Mouse (Mus musculus): Measurements from ENCODE around the gene Pir. TPM values are rescaled to one million over a fixed set of nuclear protein-coding genes. Genes with fewer than 3 reads are reported as not detected.
A peak's percentile ranks its signal among the peaks of the same experiment; 100 is the strongest.

Pir gene
- polyA plus RNA-seq, 1 experiment from 2014 or later = 5.9 TPM

DNA sequence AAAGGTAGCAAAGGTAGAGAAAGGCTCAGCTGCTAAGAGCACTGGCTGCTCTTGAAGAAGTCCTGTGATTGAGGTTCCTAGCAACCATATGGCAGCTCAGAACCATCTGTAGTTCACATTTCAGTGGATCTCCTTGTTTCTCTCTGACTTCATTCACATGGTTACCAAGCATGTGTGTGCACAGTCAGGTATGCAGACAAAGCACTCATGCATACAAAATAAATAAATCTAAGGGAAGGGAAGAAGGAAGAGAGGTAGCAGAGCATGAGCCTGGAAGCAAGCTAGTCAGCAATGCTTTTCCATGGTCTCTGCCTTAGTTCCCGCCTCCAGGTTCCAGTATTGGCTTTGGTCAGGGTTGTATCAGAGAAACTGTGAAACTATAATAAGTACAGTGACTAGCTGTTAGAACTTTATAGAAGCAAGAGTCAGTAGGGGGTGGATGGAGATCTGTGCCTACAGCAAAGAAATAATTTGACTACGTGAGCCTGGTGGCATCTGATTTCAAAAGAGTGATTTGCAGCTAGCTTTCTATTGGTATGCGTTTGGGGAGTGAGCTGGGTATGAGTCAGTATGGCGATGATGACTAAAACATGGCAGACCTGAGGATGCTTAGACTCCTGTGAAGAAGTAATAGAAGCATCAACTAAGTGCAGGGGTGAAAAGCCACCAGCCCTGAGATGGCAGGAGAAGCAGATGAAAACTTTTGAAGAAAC lies 96.1 kb downstream of the Pir start:
- WGBS = 75% methylated on average over 4 of the region's 4 CpGs
- Histone ChIP-seq H3K9ac (ENCODE audit: low read length) (no peak overlapping the region), H3K9me3 (replicated peaks; ENCODE audit: control insufficient read depth, low read length) (no peaks in the 10 kb centered on the region), H3K36me3 (ENCODE audit: control insufficient read depth, insufficient read depth) (no peaks in the 10 kb centered on the region), H3K4me3 (ENCODE audit: low read length) (no peak overlapping the region), H3K4me2 (ENCODE audit: low read depth, low read length) (no peak overlapping the region), H3K27ac (ENCODE audit: low read length) (no peak overlapping the region), H3K27me3 (ENCODE audit: control insufficient read depth, insufficient read depth, low read length) (no peaks in the 10 kb centered on the region), H3K4me1 (ENCODE audit: control insufficient read depth, insufficient read depth, low read length) (no peaks in the 10 kb centered on the region)
- ATAC-seq (replicated peaks; ENCODE audit: extremely low read depth, insufficient read depth, low FRiP score) = no peak

DNA sequence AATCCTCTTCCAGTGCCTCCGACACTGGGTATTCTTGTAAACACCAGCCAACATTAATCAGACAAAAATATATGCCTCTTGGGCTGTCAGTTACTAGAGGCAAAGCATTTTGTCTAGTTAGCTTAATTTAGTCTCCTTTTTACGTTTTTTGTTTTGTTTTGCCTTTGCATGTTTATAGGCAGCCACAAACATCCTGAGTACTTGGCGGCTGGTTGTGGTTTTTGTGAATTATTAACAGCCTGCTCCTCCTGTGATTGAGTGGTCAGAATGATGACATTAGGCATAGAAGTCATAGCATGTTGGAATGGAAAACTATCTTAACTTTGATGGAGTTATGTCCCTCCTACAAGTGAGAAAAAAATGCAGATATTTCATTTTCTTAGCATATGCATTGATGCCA lies 101.4 kb downstream of the Pir start:
- no peaks in the 10 kb centered on the region; the same call in 1 of the 2 replicates for H3K4me1 ChIP-seq (ENCODE audit: control insufficient read depth, insufficient read depth, low read length)
- 77% methylated on average over 3 of the region's 3 CpGs for WGBS
- H3K4me2 ChIP-seq (ENCODE audit: low read depth, low read length) = no peak overlapping the region
- no peaks in the 10 kb centered on the region for H3K9me3 ChIP-seq (replicated peaks; ENCODE audit: control insufficient read depth, low read length)
- H3K9ac ChIP-seq (ENCODE audit: low read length) = no peak overlapping the region
- no peak overlapping the region for H3K27ac ChIP-seq (ENCODE audit: low read length)
- H3K27me3 ChIP-seq (ENCODE audit: control insufficient read depth, insufficient read depth, low read length) = no peaks in the 10 kb centered on the region
- H3K4me3 ChIP-seq (ENCODE audit: low read length) = no peak overlapping the region
- no peak for ATAC-seq (replicated peaks; ENCODE audit: extremely low read depth, insufficient read depth, low FRiP score)
- no peaks in the 10 kb centered on the region for H3K36me3 ChIP-seq (ENCODE audit: control insufficient read depth, insufficient read depth)

- ATAC-seq (replicated peaks; ENCODE audit: extremely low read depth, insufficient read depth, low FRiP score) = no peak
- H3K4me2 ChIP-seq (ENCODE audit: low read depth, low read length) = peak within 1 kb of the TSS; percentile 26; the same call in 1 of the 2 replicates
- H3K9ac ChIP-seq (ENCODE audit: low read length) = no peak within 1 kb of the TSS
- WGBS = 14% methylated on average over 3 of the region's 3 CpGs
- H3K4me1 ChIP-seq (ENCODE audit: control insufficient read depth, insufficient read depth, low read length) = no peaks in the 10 kb centered on the region; the same call in 1 of the 2 replicates
- peak within 1 kb of the TSS; percentile 32 for H3K27ac ChIP-seq (ENCODE audit: low read length)
- H3K4me3 ChIP-seq (ENCODE audit: low read length) = no peak within 1 kb of the TSS
- no peaks in the 10 kb centered on the region for H3K36me3 ChIP-seq (ENCODE audit: control insufficient read depth, insufficient read depth)
- H3K9me3 ChIP-seq (replicated peaks; ENCODE audit: control insufficient read depth, low read length) = no peaks in the 10 kb centered on the region
- no peaks in the 10 kb centered on the region for H3K27me3 ChIP-seq (ENCODE audit: control insufficient read depth, insufficient read depth, low read length)
These were observed 103.9 kb downstream of the Pir start, which contains the start of gene Vegfd for GRCm38 (mm10) chrX:164373081-164373480. Gene Vegfd, plus strand, starts transcription at chrX:164373378.

- no peaks in the 10 kb centered on the region for H3K27me3 ChIP-seq (ENCODE audit: control insufficient read depth, insufficient read depth, low read length)
- WGBS = 42% methylated on average over 5 of the region's 5 CpGs
- H3K4me3 ChIP-seq (ENCODE audit: low read length) = no peak overlapping the region
- H3K9ac ChIP-seq (ENCODE audit: low read length) = no peak overlapping the region
- H3K36me3 ChIP-seq (ENCODE audit: control insufficient read depth, insufficient read depth) = no peaks in the 10 kb centered on the region
- no peaks in the 10 kb centered on the region; the same call in 1 of the 2 replicates for H3K4me1 ChIP-seq (ENCODE audit: control insufficient read depth, insufficient read depth, low read length)
- H3K9me3 ChIP-seq (replicated peaks; ENCODE audit: control insufficient read depth, low read length) = no peaks in the 10 kb centered on the region
- no peak for ATAC-seq (replicated peaks; ENCODE audit: extremely low read depth, insufficient read depth, low FRiP score)
- H3K27ac ChIP-seq (ENCODE audit: low read length) = no peak overlapping the region
- no peak overlapping the region for H3K4me2 ChIP-seq (ENCODE audit: low read depth, low read length)
These were observed 105.4 kb downstream of the Pir start for GRCm38 (mm10) chrX:164374586-164374985.

DNA sequence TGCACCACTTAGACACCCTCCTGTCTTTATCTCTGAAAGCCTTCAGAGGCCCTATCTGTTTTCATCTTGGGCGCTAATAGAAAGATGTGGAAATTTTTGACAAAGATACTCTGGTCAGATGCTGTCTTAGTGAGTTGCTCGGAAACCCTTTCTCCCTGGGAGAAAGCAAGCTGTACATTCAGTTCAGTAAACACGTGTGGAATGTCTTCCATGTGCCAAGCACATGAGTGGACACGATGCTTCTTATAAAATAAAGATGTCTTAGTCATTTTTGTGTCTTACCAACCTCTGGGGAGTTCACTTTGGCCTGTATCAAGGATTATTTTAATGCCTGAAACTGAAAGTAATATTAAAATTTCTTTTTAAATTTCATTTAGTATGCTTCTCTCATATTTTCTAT lies 110.5 kb downstream of the Pir start:
- Histone ChIP-seq H3K9ac (ENCODE audit: low read length) (no peak overlapping the region), H3K4me1 (ENCODE audit: control insufficient read depth, insufficient read depth, low read length) (no peaks in the 10 kb centered on the region), H3K27ac (ENCODE audit: low read length) (no peak overlapping the region), H3K4me3 (ENCODE audit: low read length) (no peak overlapping the region), H3K27me3 (ENCODE audit: control insufficient read depth, insufficient read depth, low read length) (no peaks in the 10 kb centered on the region), H3K36me3 (ENCODE audit: control insufficient read depth, insufficient read depth) (no peaks in the 10 kb centered on the region), H3K4me2 (ENCODE audit: low read depth, low read length) (no peak overlapping the region), H3K9me3 (replicated peaks; ENCODE audit: control insufficient read depth, low read length) (no peaks in the 10 kb centered on the region)
- ATAC-seq (replicated peaks; ENCODE audit: extremely low read depth, insufficient read depth, low FRiP score) = no peak
- WGBS = 55% methylated on average over 4 of the region's 4 CpGs

DNA sequence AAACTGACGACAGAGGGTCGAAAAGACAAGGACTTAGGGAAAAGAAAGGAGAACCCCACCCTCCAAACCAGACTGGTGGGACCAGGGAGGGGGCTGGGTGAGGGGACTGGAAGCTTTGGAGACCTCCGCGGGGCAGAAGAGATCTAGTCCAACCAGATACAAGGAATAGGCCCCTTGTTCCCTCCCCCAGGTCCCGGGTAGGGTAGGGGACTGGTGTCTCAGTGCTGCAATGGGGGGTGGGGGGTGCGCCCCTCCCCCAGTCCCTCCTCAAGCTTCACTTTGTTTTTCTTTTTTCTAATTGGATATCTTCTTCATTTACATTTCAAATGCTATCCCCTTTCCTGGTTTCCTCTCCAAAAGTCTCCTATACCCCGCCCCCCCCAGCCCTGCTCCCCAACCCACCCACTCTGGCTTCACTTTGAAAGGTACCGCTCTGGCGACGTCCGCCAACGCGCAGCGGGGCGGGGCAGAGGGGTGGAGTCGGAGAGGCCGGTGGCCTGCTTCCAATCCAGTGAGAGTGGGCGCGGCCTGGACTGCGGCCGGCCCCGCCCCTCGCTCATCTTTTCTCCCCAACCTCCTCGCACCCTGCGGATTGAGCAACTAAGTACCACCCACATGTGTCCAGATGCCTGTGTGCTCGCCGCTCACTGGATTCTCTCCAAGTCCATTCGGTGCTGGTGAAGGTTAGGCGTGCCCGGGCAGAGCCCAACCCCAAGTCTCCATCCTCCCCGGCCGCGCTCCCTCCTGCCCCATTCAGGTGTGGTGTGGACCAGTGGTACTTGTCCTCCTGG lies 112.6 kb downstream of the Pir start:
- Histone ChIP-seq H3K4me3 (ENCODE audit: low read length) (peak overlapping the region; percentile 52), H3K4me1 (ENCODE audit: control insufficient read depth, insufficient read depth, low read length) (no peaks in the 10 kb centered on the region), H3K4me2 (ENCODE audit: low read depth, low read length) (peak overlapping the region; percentile 75), H3K27ac (ENCODE audit: low read length) (no peak overlapping the region), H3K9ac (ENCODE audit: low read length) (peak overlapping the region; percentile 57), H3K27me3 (ENCODE audit: control insufficient read depth, insufficient read depth, low read length) (no peaks in the 10 kb centered on the region), H3K9me3 (replicated peaks; ENCODE audit: control insufficient read depth, low read length) (no peaks in the 10 kb centered on the region), H3K36me3 (ENCODE audit: control insufficient read depth, insufficient read depth) (no peaks in the 10 kb centered on the region)
- ATAC-seq (replicated peaks; ENCODE audit: extremely low read depth, insufficient read depth, low FRiP score) = peak; percentile 96
- 18% methylated on average over 29 of the region's 33 CpGs for WGBS

GRCm38 (mm10) chrX:164394091-164394490 lies 124.9 kb downstream of the Pir start:
- 68% methylated on average over 4 of the region's 4 CpGs for WGBS
- Histone ChIP-seq H3K9ac (ENCODE audit: low read length) (no peak overlapping the region), H3K9me3 (replicated peaks; ENCODE audit: control insufficient read depth, low read length) (no peaks in the 10 kb centered on the region), H3K27ac (ENCODE audit: low read length) (no peak overlapping the region), H3K4me2 (ENCODE audit: low read depth, low read length) (no peak overlapping the region), H3K36me3 (ENCODE audit: control insufficient read depth, insufficient read depth) (no peaks in the 10 kb centered on the region), H3K4me1 (ENCODE audit: control insufficient read depth, insufficient read depth, low read length) (no peaks in the 10 kb centered on the region), H3K4me3 (ENCODE audit: low read length) (no peak overlapping the region), H3K27me3 (ENCODE audit: control insufficient read depth, insufficient read depth, low read length) (no peaks in the 10 kb centered on the region)
- ATAC-seq (replicated peaks; ENCODE audit: extremely low read depth, insufficient read depth, low FRiP score) = no peak

DNA sequence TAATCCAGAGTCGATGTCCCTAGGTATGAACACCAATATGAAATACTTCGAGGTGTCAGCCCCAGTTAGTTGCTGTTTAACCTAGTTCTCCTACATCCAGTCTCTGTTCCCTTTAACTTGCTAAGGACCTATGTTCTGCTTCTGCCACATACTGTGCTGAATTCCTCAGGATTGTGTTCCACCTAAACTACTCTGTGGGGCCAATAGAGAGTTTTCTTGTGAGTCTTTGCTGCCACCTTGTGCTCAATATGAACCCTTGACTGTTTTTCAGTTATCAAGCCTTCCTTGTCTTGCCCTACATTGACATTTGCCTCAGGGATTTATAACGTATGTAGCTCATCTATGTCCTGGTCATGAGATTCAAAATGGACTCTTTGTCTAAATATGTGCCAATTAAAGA lies 129.3 kb downstream of the Pir start:
- no peak overlapping the region for H3K4me2 ChIP-seq (ENCODE audit: low read depth, low read length)
- H3K36me3 ChIP-seq (ENCODE audit: control insufficient read depth, insufficient read depth) = no peaks in the 10 kb centered on the region
- ATAC-seq (replicated peaks; ENCODE audit: extremely low read depth, insufficient read depth, low FRiP score) = no peak
- H3K27ac ChIP-seq (ENCODE audit: low read length) = no peak overlapping the region
- H3K27me3 ChIP-seq (ENCODE audit: control insufficient read depth, insufficient read depth, low read length) = no peaks in the 10 kb centered on the region
- H3K9me3 ChIP-seq (replicated peaks; ENCODE audit: control insufficient read depth, low read length) = 0 out of 2 replicates have a peak, but pooled peaks cover 2% of the 10 kb centered on the region
- WGBS = 52% methylated on average over 3 of the region's 3 CpGs
- no peak overlapping the region for H3K4me3 ChIP-seq (ENCODE audit: low read length)
- H3K9ac ChIP-seq (ENCODE audit: low read length) = no peak overlapping the region
- H3K4me1 ChIP-seq (ENCODE audit: control insufficient read depth, insufficient read depth, low read length) = no peaks in the 10 kb centered on the region

GRCm38 (mm10) chrX:164405080-164405649 lies 136.0 kb downstream of the Pir start:
- Histone ChIP-seq H3K4me1 (ENCODE audit: control insufficient read depth, insufficient read depth, low read length) (no peaks in the 10 kb centered on the region), H3K36me3 (ENCODE audit: control insufficient read depth, insufficient read depth) (no peaks in the 10 kb centered on the region), H3K27me3 (ENCODE audit: control insufficient read depth, insufficient read depth, low read length) (no peaks in the 10 kb centered on the region), H3K9me3 (replicated peaks; ENCODE audit: control insufficient read depth, low read length) (0 out of 2 replicates have a peak, but pooled peaks cover 3% of the 10 kb centered on the region), H3K27ac (ENCODE audit: low read length) (no peak overlapping the region), H3K4me2 (ENCODE audit: low read depth, low read length) (no peak overlapping the region), H3K4me3 (ENCODE audit: low read length) (no peak overlapping the region), H3K9ac (ENCODE audit: low read length) (no peak overlapping the region)
- ATAC-seq (replicated peaks; ENCODE audit: extremely low read depth, insufficient read depth, low FRiP score) = no peak
